Mouse (Mus musculus) gastrocnemius, postnatal 4 days (tissue): ENCODE results near the gene Tubb4b. TPM values are rescaled to one million over a fixed set of nuclear protein-coding genes. Genes with fewer than 3 reads are reported as not detected.

Source experiments
- DNase-seq, 2 experiments: peaks; one replicate each; pipeline ENCODE4 v3.0.0; 2021 to 2022; ENCODE audit warnings: low spot score in 2 of 2, mixed read lengths in 2 of 2
- total RNA-seq, 2 experiments: library from RNA; stranded (reverse); gene quantifications; 2 replicates each; pipeline ENCODE4 v1.2.3; 2021

The Tubb4b gene
- total RNA-seq, 2 experiments from 2014 or later = 360 to 390 TPM

- DNase-seq = no peak
Observed at GRCm38 (mm10) chr2:25173821-25174220, 50.7 kb downstream of the Tubb4b start.

DNA sequence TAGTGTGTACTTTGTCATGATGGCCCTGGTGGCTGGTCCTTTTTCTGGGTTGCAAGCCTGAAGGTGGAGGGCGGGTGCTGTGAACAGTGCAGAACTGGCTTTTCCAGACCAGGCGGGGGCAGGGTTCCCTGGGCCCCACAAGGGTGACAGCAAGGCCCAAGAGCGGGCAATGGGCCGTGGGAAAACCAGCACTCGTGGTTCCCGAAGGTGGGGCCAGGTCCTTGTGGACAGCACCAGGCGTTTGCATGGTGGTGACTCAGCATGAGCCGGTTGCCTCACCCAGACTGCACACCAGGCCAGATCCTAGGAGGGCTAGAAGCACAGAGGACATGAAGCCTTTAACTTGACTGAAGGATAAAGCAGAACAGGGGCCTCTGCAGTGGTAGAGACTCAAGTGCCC, 51.9 kb downstream of the Tubb4b start:
- peak in 1 of 2 experiments; percentile 12 for DNase-seq

Other genes with a start within 250 kb of the Tubb4b start
- 10 to 100 TPM; 56.1 to 59.4 TPM for gene Mrpl41, start 249.6 kb downstream of the Tubb4b start, total RNA-seq
- 10 to 100 TPM; 17.3 to 23.2 TPM for gene Pnpla7, start 248.7 kb downstream of the Tubb4b start, total RNA-seq
- gene Nsmf, start 170.3 kb downstream of the Tubb4b start, total RNA-seq = 10 to 100 TPM; 43.1 to 47.7 TPM
- gene Entpd8, start 144.4 kb downstream of the Tubb4b start, total RNA-seq = not detected
- not detected for gene Noxa1, start 129.6 kb downstream of the Tubb4b start, total RNA-seq
- gene Nrarp, start 43.9 kb downstream of the Tubb4b start, total RNA-seq = 10 to 100 TPM; 20.8 to 22.5 TPM
- 1 to 10 TPM; 2.7 to 2.9 TPM for gene Tor4a, start 27.8 kb downstream of the Tubb4b start, total RNA-seq
- 10 to 100 TPM; 43.4 to 47.7 TPM for gene Nelfb, start 13.2 kb downstream of the Tubb4b start, total RNA-seq
- gene Stpg3, start 10.1 kb downstream of the Tubb4b start, total RNA-seq = not detected
- under 1 TPM in 1 of 2 experiments, not detected in 1; 0.25 TPM for gene Fam166a, start 6.0 kb downstream of the Tubb4b start, total RNA-seq
- gene Slc34a3, start 9.7 kb upstream of the Tubb4b start, total RNA-seq = not detected
- not detected for gene Rnf224, start 12.1 kb upstream of the Tubb4b start, total RNA-seq
- 1 to 10 TPM; 1.4 to 2.0 TPM for gene Rnf208, start 17.6 kb upstream of the Tubb4b start, total RNA-seq
- gene Cysrt1, start 17.8 kb upstream of the Tubb4b start, total RNA-seq = not detected
- gene AL732309.1, start 22.2 kb upstream of the Tubb4b start, total RNA-seq = 1 to 10 TPM; 1.3 to 1.5 TPM
- 10 to 100 TPM; 18.8 to 19.7 TPM for gene Tmem203, start 30.7 kb upstream of the Tubb4b start, total RNA-seq
- 1 to 10 TPM; 4.8 to 6.3 TPM for gene Tprn, start 37.9 kb upstream of the Tubb4b start, total RNA-seq
- 10 to 100 TPM; 55.9 to 58.1 TPM for gene Ssna1, start 47.7 kb upstream of the Tubb4b start, total RNA-seq
- 10 to 100 TPM; 64.9 to 69.0 TPM for gene Anapc2, start 47.8 kb upstream of the Tubb4b start, total RNA-seq
- gene Tmem210, start 63.4 kb upstream of the Tubb4b start, total RNA-seq = not detected
- not detected for gene Lrrc26, start 65.2 kb upstream of the Tubb4b start, total RNA-seq
- under 1 TPM; 0.17 to 0.26 TPM for gene Grin1, start 94.5 kb upstream of the Tubb4b start, total RNA-seq
- 10 to 100 TPM; 36.5 to 40.2 TPM for gene Man1b1, start 107.6 kb upstream of the Tubb4b start, total RNA-seq
- 10 to 100 TPM in 1 of 2 experiments, 1 to 10 TPM in 1; 8.1 to 11.9 TPM for gene Dpp7, start 131.7 kb upstream of the Tubb4b start, total RNA-seq
- gene Uap1l1, start 141.0 kb upstream of the Tubb4b start, total RNA-seq = 10 to 100 TPM; 11.2 to 14.3 TPM
- 1 to 10 TPM; 6.2 TPM for gene Sapcd2, start 147.6 kb upstream of the Tubb4b start, total RNA-seq
- 10 to 100 TPM; 35.1 to 42.0 TPM for gene Entpd2, start 171.2 kb upstream of the Tubb4b start, total RNA-seq
- gene Npdc1, start 174.6 kb upstream of the Tubb4b start, total RNA-seq = 10 to 100 TPM; 41.2 to 45.9 TPM
- gene Fut7, start 198.6 kb upstream of the Tubb4b start, total RNA-seq = under 1 TPM in 1 of 2 experiments, not detected in 1; 0.34 TPM
- gene Abca2, start 204.0 kb upstream of the Tubb4b start, total RNA-seq = 10 to 100 TPM; 12.7 to 13.8 TPM
- gene Clic3, start 232.1 kb upstream of the Tubb4b start, total RNA-seq = under 1 TPM in 1 of 2 experiments, not detected in 1; 0.34 TPM
- 10 to 100 TPM; 40.0 to 45.9 TPM for gene Paxx, start 236.4 kb upstream of the Tubb4b start, total RNA-seq
- 1 to 10 TPM; 2.9 to 3.9 TPM for gene Ptgds, start 245.3 kb upstream of the Tubb4b start, total RNA-seq